Mouse (Mus musculus): Measurements from ENCODE around the gene Ndfip2. TPM values are rescaled to one million over a fixed set of nuclear protein-coding genes. Genes with fewer than 3 reads are reported as not detected.

Gene Ndfip2
- 64.5 and 65.3 TPM in 2 replicates for polyA plus RNA-seq (2014; fragmentation: Nextera tagmentation; extraction: Ambion mirVana)

- peak within 1 kb of the TSS; percentile 89 for H3K9ac ChIP-seq (replicated peaks; ENCODE audit: low read length)
- no peaks in the 10 kb centered on the region for H3K27me3 ChIP-seq (ENCODE audit: control insufficient read depth, insufficient read depth, low read length)
- H3K4me3 ChIP-seq (ENCODE audit: low read depth, low read length) = peak within 1 kb of the TSS; percentile 90
- H3K4me2 ChIP-seq (ENCODE audit: low read depth, low read length) = peak within 1 kb of the TSS; percentile 74
- H3K27ac ChIP-seq (replicated peaks; ENCODE audit: low read depth, low read length) = peak within 1 kb of the TSS; percentile 82
- H3K4me1 ChIP-seq (ENCODE audit: control insufficient read depth, insufficient read depth, low read length) = no peaks in the 10 kb centered on the region
- peak; percentile 89 for DNase-seq (ENCODE audit: low spot score)
- no peaks in the 10 kb centered on the region for H3K36me3 ChIP-seq (replicated peaks; ENCODE audit: control insufficient read depth, insufficient read depth, low read depth, low read length)
- no peaks in the 10 kb centered on the region for H3K9me3 ChIP-seq (replicated peaks; ENCODE audit: control insufficient read depth, low read length)
- under 1% methylated on average over 65 of the region's 70 CpGs for WGBS
- ATAC-seq (replicated peaks; ENCODE audit: insufficient number of reproducible peaks, low FRiP score, low TSS enrichment, low read depth) = peak; percentile 96
Observed at GRCm38 (mm10) chr14:105258379-105259034, at the start of gene Ndfip2. TSS of gene Ndfip2 (plus strand) at chr14:105258573.

- H3K9me3 ChIP-seq (replicated peaks; ENCODE audit: control insufficient read depth, low read length) = no peaks in the 10 kb centered on the region
- H3K27ac ChIP-seq (replicated peaks; ENCODE audit: low read depth, low read length) = no peak overlapping the region
- 60% methylated on average over 9 of the region's 9 CpGs for WGBS
- no peak for ATAC-seq (replicated peaks; ENCODE audit: insufficient number of reproducible peaks, low FRiP score, low TSS enrichment, low read depth)
- no peak overlapping the region for H3K4me2 ChIP-seq (ENCODE audit: low read depth, low read length)
- H3K36me3 ChIP-seq (replicated peaks; ENCODE audit: control insufficient read depth, insufficient read depth, low read depth, low read length) = no peaks in the 10 kb centered on the region
- no peak overlapping the region for H3K9ac ChIP-seq (replicated peaks; ENCODE audit: low read length)
- H3K27me3 ChIP-seq (ENCODE audit: control insufficient read depth, insufficient read depth, low read length) = no peaks in the 10 kb centered on the region
- DNase-seq (ENCODE audit: low spot score) = peak; percentile 32
- no peak overlapping the region for H3K4me3 ChIP-seq (ENCODE audit: low read depth, low read length)
- H3K4me1 ChIP-seq (ENCODE audit: control insufficient read depth, insufficient read depth, low read length) = no peaks in the 10 kb centered on the region
Observed at GRCm38 (mm10) chr14:105219525-105220376, 38.6 kb upstream of the Ndfip2 start.

GRCm38 (mm10) chr14:105222240-105222639 lies 36.1 kb upstream of the Ndfip2 start:
- Histone ChIP-seq H3K4me3 (ENCODE audit: low read depth, low read length) (no peak overlapping the region), H3K36me3 (replicated peaks; ENCODE audit: control insufficient read depth, insufficient read depth, low read depth, low read length) (no peaks in the 10 kb centered on the region), H3K27ac (replicated peaks; ENCODE audit: low read depth, low read length) (no peak overlapping the region), H3K9ac (replicated peaks; ENCODE audit: low read length) (no peak overlapping the region), H3K4me2 (ENCODE audit: low read depth, low read length) (no peak overlapping the region), H3K9me3 (replicated peaks; ENCODE audit: control insufficient read depth, low read length) (no peaks in the 10 kb centered on the region), H3K4me1 (ENCODE audit: control insufficient read depth, insufficient read depth, low read length) (no peaks in the 10 kb centered on the region), H3K27me3 (ENCODE audit: control insufficient read depth, insufficient read depth, low read length) (no peaks in the 10 kb centered on the region)
- 75% methylated on average over 4 of the region's 4 CpGs for WGBS
- no peak for DNase-seq (ENCODE audit: low spot score)
- no peak for ATAC-seq (replicated peaks; ENCODE audit: insufficient number of reproducible peaks, low FRiP score, low TSS enrichment, low read depth)

- no peak overlapping the region for H3K27ac ChIP-seq (replicated peaks; ENCODE audit: low read depth, low read length)
Observed at GRCm38 (mm10) chr14:105225790-105226189, 32.6 kb upstream of the Ndfip2 start.

GRCm38 (mm10) chr14:105232421-105232820 lies 26.0 kb upstream of the Ndfip2 start:
- H3K9ac ChIP-seq (replicated peaks; ENCODE audit: low read length) = no peak overlapping the region
- ATAC-seq (replicated peaks; ENCODE audit: insufficient number of reproducible peaks, low FRiP score, low TSS enrichment, low read depth) (no peak), DNase-seq (ENCODE audit: low spot score) (peak; percentile 36)
- H3K27me3 ChIP-seq (ENCODE audit: control insufficient read depth, insufficient read depth, low read length) = no peaks in the 10 kb centered on the region
- no peak overlapping the region for H3K4me3 ChIP-seq (ENCODE audit: low read depth, low read length)
- no peaks in the 10 kb centered on the region for H3K9me3 ChIP-seq (replicated peaks; ENCODE audit: control insufficient read depth, low read length)
- H3K4me1 ChIP-seq (ENCODE audit: control insufficient read depth, insufficient read depth, low read length) = no peaks in the 10 kb centered on the region
- WGBS = 43% methylated on average over 6 of the region's 6 CpGs
- H3K36me3 ChIP-seq (replicated peaks; ENCODE audit: control insufficient read depth, insufficient read depth, low read depth, low read length) = no peaks in the 10 kb centered on the region
- H3K27ac ChIP-seq (replicated peaks; ENCODE audit: low read depth, low read length) = no peak overlapping the region
- no peak overlapping the region for H3K4me2 ChIP-seq (ENCODE audit: low read depth, low read length)

More at GRCm38 (mm10) chr14:105225790-105226189, 32.6 kb upstream of the Ndfip2 start:
- Histone ChIP-seq H3K36me3 (replicated peaks; ENCODE audit: control insufficient read depth, insufficient read depth, low read depth, low read length) (no peaks in the 10 kb centered on the region), H3K4me1 (ENCODE audit: control insufficient read depth, insufficient read depth, low read length) (no peaks in the 10 kb centered on the region), H3K9ac (replicated peaks; ENCODE audit: low read length) (no peak overlapping the region), H3K27me3 (ENCODE audit: control insufficient read depth, insufficient read depth, low read length) (no peaks in the 10 kb centered on the region), H3K9me3 (replicated peaks; ENCODE audit: control insufficient read depth, low read length) (no peaks in the 10 kb centered on the region), H3K4me2 (ENCODE audit: low read depth, low read length) (no peak overlapping the region), H3K4me3 (ENCODE audit: low read depth, low read length) (no peak overlapping the region)
- ATAC-seq (replicated peaks; ENCODE audit: insufficient number of reproducible peaks, low FRiP score, low TSS enrichment, low read depth) (no peak), DNase-seq (ENCODE audit: low spot score) (no peak)
- 90% methylated on average over 4 of the region's 4 CpGs for WGBS

- Histone ChIP-seq H3K4me2 (ENCODE audit: low read depth, low read length) (no peak overlapping the region), H3K27ac (replicated peaks; ENCODE audit: low read depth, low read length) (no peak overlapping the region), H3K36me3 (replicated peaks; ENCODE audit: control insufficient read depth, insufficient read depth, low read depth, low read length) (no peaks in the 10 kb centered on the region), H3K9ac (replicated peaks; ENCODE audit: low read length) (no peak overlapping the region), H3K4me1 (ENCODE audit: control insufficient read depth, insufficient read depth, low read length) (no peaks in the 10 kb centered on the region), H3K9me3 (replicated peaks; ENCODE audit: control insufficient read depth, low read length) (no peaks in the 10 kb centered on the region), H3K4me3 (ENCODE audit: low read depth, low read length) (no peak overlapping the region), H3K27me3 (ENCODE audit: control insufficient read depth, insufficient read depth, low read length) (no peaks in the 10 kb centered on the region)
- ATAC-seq (replicated peaks; ENCODE audit: insufficient number of reproducible peaks, low FRiP score, low TSS enrichment, low read depth) = no peak
- WGBS = 80% methylated on average over 4 of the region's 4 CpGs
- no peak for DNase-seq (ENCODE audit: low spot score)
Observed at GRCm38 (mm10) chr14:105236596-105236995, 21.8 kb upstream of the Ndfip2 start.

- DNase-seq (ENCODE audit: low spot score) (no peak), ATAC-seq (replicated peaks; ENCODE audit: insufficient number of reproducible peaks, low FRiP score, low TSS enrichment, low read depth) (no peak)
- H3K9me3 ChIP-seq (replicated peaks; ENCODE audit: control insufficient read depth, low read length) = no peaks in the 10 kb centered on the region
- no peaks in the 10 kb centered on the region for H3K4me1 ChIP-seq (ENCODE audit: control insufficient read depth, insufficient read depth, low read length)
- WGBS = 89% methylated on average over 9 of the region's 9 CpGs
- H3K9ac ChIP-seq (replicated peaks; ENCODE audit: low read length) = no peak overlapping the region
- H3K27ac ChIP-seq (replicated peaks; ENCODE audit: low read depth, low read length) = no peak overlapping the region
- H3K4me2 ChIP-seq (ENCODE audit: low read depth, low read length) = no peak overlapping the region
- no peaks in the 10 kb centered on the region for H3K36me3 ChIP-seq (replicated peaks; ENCODE audit: control insufficient read depth, insufficient read depth, low read depth, low read length)
- H3K4me3 ChIP-seq (ENCODE audit: low read depth, low read length) = no peak overlapping the region
- no peaks in the 10 kb centered on the region for H3K27me3 ChIP-seq (ENCODE audit: control insufficient read depth, insufficient read depth, low read length)
Observed at GRCm38 (mm10) chr14:105237736-105238135, 20.6 kb upstream of the Ndfip2 start.

GRCm38 (mm10) chr14:105238450-105239038 lies 19.8 kb upstream of the Ndfip2 start:
- no peak for ATAC-seq (replicated peaks; ENCODE audit: insufficient number of reproducible peaks, low FRiP score, low TSS enrichment, low read depth)
- H3K27ac ChIP-seq (replicated peaks; ENCODE audit: low read depth, low read length) = no peak overlapping the region

More at GRCm38 (mm10) chr14:105238450-105239038, 19.8 kb upstream of the Ndfip2 start:
- no peaks in the 10 kb centered on the region for H3K9me3 ChIP-seq (replicated peaks; ENCODE audit: control insufficient read depth, low read length)
- no peaks in the 10 kb centered on the region for H3K27me3 ChIP-seq (ENCODE audit: control insufficient read depth, insufficient read depth, low read length)
- DNase-seq (ENCODE audit: low spot score) = no peak
- no peak overlapping the region for H3K9ac ChIP-seq (replicated peaks; ENCODE audit: low read length)
- no peaks in the 10 kb centered on the region for H3K4me1 ChIP-seq (ENCODE audit: control insufficient read depth, insufficient read depth, low read length)
- 76% methylated on average over 5 of the region's 5 CpGs for WGBS
- no peak overlapping the region for H3K4me2 ChIP-seq (ENCODE audit: low read depth, low read length)
- H3K4me3 ChIP-seq (ENCODE audit: low read depth, low read length) = no peak overlapping the region
- H3K36me3 ChIP-seq (replicated peaks; ENCODE audit: control insufficient read depth, insufficient read depth, low read depth, low read length) = no peaks in the 10 kb centered on the region
